Comparison of ENCODE assay signal across 10 mouse cellular contexts in the genomic region with DNA sequence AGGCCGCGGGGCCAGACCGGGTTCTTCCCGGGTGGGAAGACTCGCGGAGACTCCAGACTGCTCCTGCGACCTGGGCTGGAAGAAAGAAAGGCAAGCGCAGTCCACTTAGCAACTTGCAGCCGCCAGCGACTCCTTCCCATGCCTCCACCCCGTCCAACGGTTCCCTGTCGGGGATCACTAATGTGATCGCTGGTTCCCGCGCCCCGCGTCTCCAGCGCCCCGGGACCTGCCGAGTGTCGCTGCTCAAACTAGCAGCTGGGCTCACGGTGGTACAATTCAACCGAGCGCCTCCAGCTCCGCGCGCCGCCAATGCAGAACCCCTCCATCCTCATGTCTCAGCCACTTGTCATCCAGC. TPM values are rescaled to one million over a fixed set of nuclear protein-coding genes. Genes with fewer than 3 reads are reported as not detected.
DNase-seq lines count a peak whose midpoint lies in the region; ATAC-seq and TF ChIP-seq lines count a peak whose summit lies in the region.
"Had no signal": no experiment of that assay in that cellular context is flagged by ENCODE, and none has a peak within 500 bp of the region (broad histone marks: within the 10 kb centered on the region; RNA-seq: fewer than 3 reads in every experiment).

No protein-coding gene starts in this region.

- H3K9me3 ChIP-seq in ES-Bruce4 (replicated peaks; ENCODE audit: control insufficient read depth, insufficient read depth, low read length, poor library complexity, severe bottlenecking), result no peaks in the 10 kb centered on the region
- no peaks in the 10 kb centered on the region for H3K9me3 ChIP-seq in hindbrain, embryonic 10.5 days
- no peaks in the 10 kb centered on the region for H3K9me3 ChIP-seq in midbrain, embryonic 11.5 days (ENCODE audit: control insufficient read depth, low read length)

- peaks cover 27% of the 10 kb centered on the region for H3K27me3 ChIP-seq in ES-Bruce4 (ENCODE audit: control insufficient read depth, insufficient read depth, low read length, poor library complexity, severe bottlenecking)
- peaks cover 100% of the 10 kb centered on the region for H3K27me3 ChIP-seq in hindbrain, embryonic 10.5 days (ENCODE audit: insufficient read depth, poor library complexity, severe bottlenecking)
- peaks cover 92% of the 10 kb centered on the region for H3K27me3 ChIP-seq in midbrain, embryonic 11.5 days (ENCODE audit: control insufficient read depth, insufficient read depth, low read length)

- no peak overlapping the region for H3K9ac ChIP-seq in ES-Bruce4 (ENCODE audit: low read depth, poor library complexity, severe bottlenecking)
- no peak overlapping the region for H3K9ac ChIP-seq in midbrain, embryonic 11.5 days (ENCODE audit: low read length)

- H3K36me3 ChIP-seq in ES-Bruce4 (ENCODE audit: control insufficient read depth, insufficient read depth, low read length, poor library complexity, severe bottlenecking), result no peaks in the 10 kb centered on the region
- no peaks in the 10 kb centered on the region for H3K36me3 ChIP-seq in hindbrain, embryonic 10.5 days
- no peaks in the 10 kb centered on the region for H3K36me3 ChIP-seq in midbrain, embryonic 11.5 days (ENCODE audit: control insufficient read depth, insufficient read depth, low read length)

- peak overlapping the region; percentile 26 for H3K4me2 ChIP-seq in midbrain, embryonic 11.5 days

- H3K4me1 ChIP-seq in ES-Bruce4 (ENCODE audit: control insufficient read depth, insufficient read depth, low read length), result no peaks in the 10 kb centered on the region
- peaks cover 24% of the 10 kb centered on the region for H3K4me1 ChIP-seq in hindbrain, embryonic 10.5 days (replicated peaks)
- H3K4me1 ChIP-seq in midbrain, embryonic 11.5 days (ENCODE audit: control insufficient read depth, insufficient read depth, low read length), result peaks cover 3% of the 10 kb centered on the region; the same call in 1 of the 2 replicates

- under 1% methylated on average over 29 of the region's 29 CpGs for WGBS in hindbrain, embryonic 10.5 days
- under 1% methylated on average over 29 of the region's 29 CpGs for WGBS in midbrain, embryonic 11.5 days

- no peak for ATAC-seq in midbrain, embryonic 11.5 days (ENCODE audit: low FRiP score)

- TF ChIP-seq CTCF in ES-Bruce4 (IDR thresholded peaks at IDR 0.05; ENCODE audit: low read depth, low read length), result no peak

- no peak for TF ChIP-seq POLR2A in ES-Bruce4 (IDR thresholded peaks at IDR 0.05; ENCODE audit: insufficient read depth, low read length)

- no peak for TF ChIP-seq EP300 in ES-Bruce4 (IDR thresholded peaks at IDR 0.05; ENCODE audit: insufficient read depth, low read depth, low read length)

- DNase-seq in embryo, embryonic 10.5 days (ENCODE audit: low spot score), result peak; percentile 59
- DNase-seq in embryo, embryonic 10 days (ENCODE audit: low spot score), result no peak
- DNase-seq in hindbrain, embryonic 10.5 days (ENCODE audit: low spot score), result peak; percentile 66
- no peak for DNase-seq in midbrain, embryonic 11.5 days (ENCODE audit: low spot score, missing footprints)
- DNase-seq in left cerebral cortex, adult 18-20 months (ENCODE audit: low spot score in 2 of 2), result no peak
- DNase-seq in layer of hippocampus, postnatal 25 days (ENCODE audit: extremely low spot score in 1 of 2, low spot score in 1 of 2), result no peak
- DNase-seq in cerebellum, adult 11 months, result no peak

- no peak overlapping the region for H3K27ac ChIP-seq in ES-Bruce4 (ENCODE audit: insufficient read depth, low read length)
- H3K27ac ChIP-seq in hindbrain, embryonic 10.5 days, result no peak overlapping the region
- H3K27ac ChIP-seq in midbrain, embryonic 11.5 days (ENCODE audit: low read depth, low read length), result no peak overlapping the region

- H3K4me3 ChIP-seq in ES-Bruce4 (ENCODE audit: low read depth, low read length), result peak overlapping the region; percentile 36
- peak overlapping the region; percentile 28 for H3K4me3 ChIP-seq in hindbrain, embryonic 10.5 days
- H3K4me3 ChIP-seq in midbrain, embryonic 11.5 days (ENCODE audit: low read depth, low read length), result peak overlapping the region; percentile 9; the same call in 1 of the 2 replicates

RNA-seq across cellular contexts. Expression of gene Bsx, which starts 3.9 kb away (rescaled TPM):
- not detected in 2 replicates for polyA plus RNA-seq in ES-Bruce4 (2011; ENCODE audit: insufficient read depth, insufficient read length, low read depth, missing spikeins)
- 0.12 TPM in 1 of 2 replicates, not detected in the other for polyA plus RNA-seq in hindbrain, embryonic 10.5 days (2016; fragmentation: Nextera tagmentation; extraction: Ambion mirVana)
- 0.22 and 0.50 TPM in 2 replicates for polyA plus RNA-seq in midbrain, embryonic 11.5 days (2014; fragmentation: Nextera tagmentation; extraction: Ambion mirVana)
- not detected for total RNA-seq in left cerebral cortex, adult 18-20 months (2021)
- under 1 TPM in 1 of 2 experiments, not detected in 1; 0.12 TPM for total RNA-seq in layer of hippocampus, postnatal 25 days (2021)
- total RNA-seq: gastrocnemius, adult 18-20 months; megakaryocyte-erythroid progenitor cell, adult 5-6 weeks had no signal

Comparison
In these comparisons a context has a peak if more than half of its experiments do, and no peak if none do; other contexts are left out.
1. DNase-seq: peak in embryo, embryonic 10.5 days (single experiment) and hindbrain, embryonic 10.5 days (single experiment); none in embryo, embryonic 10 days (single experiment), midbrain, embryonic 11.5 days (single experiment), left cerebral cortex, adult 18-20 months (0 of 2), layer of hippocampus, postnatal 25 days (0 of 2) and cerebellum, adult 11 months (single experiment).
2. Peak in every context shown above with its lines, with median percentiles within 50 percentile points of each other: H3K4me3 ChIP-seq.